Mouse (Mus musculus) ES-CJ7 (cell line): Measurements from ENCODE around the gene Rit1.
"Not testable (repeated sequence)": the region's sequence is repeated elsewhere in the genome, so short reads cannot be mapped to it uniquely, and the experiment has no call there.

Experiments used
- DNase-seq: peaks from one replicate; pipeline ENCODE4 v3.0.0; 2011; ENCODE audit warnings: low read depth, low spot score

The Rit1 gene

GRCm38 (mm10) chr3:88716399-88717197 lies at the start of gene Rit1:
Gene Rit1 (plus strand): TSS chr3:88716838.
- peak; percentile 76 for DNase-seq

GRCm38 (mm10) chr3:88677399-88677798 lies 39.2 kb upstream of the Rit1 start:
- DNase-seq: peak; percentile 82

- no peak for DNase-seq
Measured at GRCm38 (mm10) chr3:88683814-88684213, 32.8 kb upstream of the Rit1 start.

GRCm38 (mm10) chr3:88684236-88684979 lies 32.2 kb upstream of the Rit1 start:
- DNase-seq: no peak

- peak; percentile 98 for DNase-seq
Measured at GRCm38 (mm10) chr3:88684980-88685941, 31.4 kb upstream of the Rit1 start, which contains the start of gene Khdc4. Gene Khdc4 (plus strand): TSS chr3:88685803.

GRCm38 (mm10) chr3:88685958-88686451 lies 30.6 kb upstream of the Rit1 start:
- DNase-seq: peak; percentile 77

GRCm38 (mm10) chr3:88686734-88687611 lies 29.7 kb upstream of the Rit1 start:
- DNase-seq: no peak

- no peak for DNase-seq
Measured at GRCm38 (mm10) chr3:88689079-88689478, 27.6 kb upstream of the Rit1 start.

- peak; percentile 30 for DNase-seq
Measured at GRCm38 (mm10) chr3:88695545-88695944, 21.1 kb upstream of the Rit1 start.

GRCm38 (mm10) chr3:88698051-88698450 lies 18.6 kb upstream of the Rit1 start:
- DNase-seq: no peak

GRCm38 (mm10) chr3:88698834-88699233 lies 17.8 kb upstream of the Rit1 start:
- no peak for DNase-seq

GRCm38 (mm10) chr3:88700247-88700646 lies 16.4 kb upstream of the Rit1 start:
- no peak for DNase-seq

GRCm38 (mm10) chr3:88701222-88701621 lies 15.4 kb upstream of the Rit1 start:
- no peak for DNase-seq

- DNase-seq: no peak
Measured at GRCm38 (mm10) chr3:88713709-88714108, 2.9 kb upstream of the Rit1 start.

GRCm38 (mm10) chr3:88714725-88715124 lies 1.9 kb upstream of the Rit1 start:
- no peak for DNase-seq

- not testable (repeated sequence) for DNase-seq
Measured at GRCm38 (mm10) chr3:88715716-88716115, 922 bp upstream of the Rit1 start.

- DNase-seq: no peak
Measured at GRCm38 (mm10) chr3:88717198-88717798, 660 bp downstream of the Rit1 start.

- no peak for DNase-seq
Measured at GRCm38 (mm10) chr3:88717831-88718230, 1.2 kb downstream of the Rit1 start.

- no peak for DNase-seq
Measured at GRCm38 (mm10) chr3:88719098-88719497, 2.5 kb downstream of the Rit1 start.

GRCm38 (mm10) chr3:88736556-88736955 lies 19.9 kb downstream of the Rit1 start:
- DNase-seq: no peak
